Mouse (Mus musculus): Measurements from ENCODE around the gene Pth. TPM values are rescaled to one million over a fixed set of nuclear protein-coding genes. Genes with fewer than 3 reads are reported as not detected.

Gene Pth
- polyA plus RNA-seq, 1 experiment from 2014 or later, result not detected

DNA sequence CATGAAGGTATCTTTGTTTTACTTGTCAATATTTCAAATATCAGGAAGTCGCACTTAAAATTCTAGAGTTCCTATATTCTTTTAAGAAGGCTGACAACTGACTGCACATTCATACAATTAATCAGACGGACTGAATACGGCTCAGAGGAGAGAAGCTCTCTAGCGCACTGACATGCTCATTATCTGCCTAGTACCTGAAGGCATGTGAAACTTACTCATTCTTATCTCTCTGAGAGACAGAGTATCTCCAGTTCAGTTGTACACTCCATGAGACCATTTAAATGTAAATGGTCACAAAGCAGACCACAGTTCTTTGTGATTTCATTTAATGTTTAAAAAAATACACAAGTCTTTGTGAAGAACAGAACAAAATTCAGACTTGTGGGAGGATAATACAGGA is 20.9 kb downstream of the Pth start:
- Histone ChIP-seq H3K9ac (ENCODE audit: low read depth, low read length) (no peak overlapping the region), H3K9me3 (replicated peaks; ENCODE audit: control insufficient read depth, low read length) (no peaks in the 10 kb centered on the region), H3K4me1 (ENCODE audit: control insufficient read depth, low read depth, low read length) (peaks cover 10% of the 10 kb centered on the region), H3K36me3 (ENCODE audit: control insufficient read depth, insufficient read depth) (no peaks in the 10 kb centered on the region), H3K4me2 (ENCODE audit: low read depth, low read length) (peak overlapping the region; percentile 14), H3K27ac (ENCODE audit: low read length) (no peak overlapping the region), H3K27me3 (ENCODE audit: control insufficient read depth, insufficient read depth, low read depth, low read length) (no peaks in the 10 kb centered on the region), H3K4me3 (ENCODE audit: low read depth, low read length) (no peak overlapping the region)
- ATAC-seq (ENCODE audit: low read depth), result no peak
- WGBS (ENCODE audit: insufficient replicate concordance), result 28% methylated on average over 4 of the region's 4 CpGs

GRCm38 (mm10) chr7:113349089-113349488 is 39.3 kb downstream of the Pth start:
- ATAC-seq (ENCODE audit: low read depth), result peak; percentile 62
- WGBS (ENCODE audit: insufficient replicate concordance), result 31% methylated on average over 1 of the region's 1 CpGs

GRCm38 (mm10) chr7:113347694-113348093 is 40.7 kb downstream of the Pth start:
- H3K4me2 ChIP-seq (ENCODE audit: low read depth, low read length), result no peak overlapping the region
- no peaks in the 10 kb centered on the region for H3K4me1 ChIP-seq (ENCODE audit: control insufficient read depth, low read depth, low read length)
- H3K9ac ChIP-seq (ENCODE audit: low read depth, low read length), result no peak overlapping the region
- no peaks in the 10 kb centered on the region for H3K27me3 ChIP-seq (ENCODE audit: control insufficient read depth, insufficient read depth, low read depth, low read length)
- H3K36me3 ChIP-seq (ENCODE audit: control insufficient read depth, insufficient read depth), result no peaks in the 10 kb centered on the region
- no peak overlapping the region for H3K27ac ChIP-seq (ENCODE audit: low read length)
- no peak for ATAC-seq (ENCODE audit: low read depth)
- no peaks in the 10 kb centered on the region for H3K9me3 ChIP-seq (replicated peaks; ENCODE audit: control insufficient read depth, low read length)
- H3K4me3 ChIP-seq (ENCODE audit: low read depth, low read length), result no peak overlapping the region
- WGBS (ENCODE audit: insufficient replicate concordance), result 91% methylated on average over 2 of the region's 2 CpGs

More at GRCm38 (mm10) chr7:113349089-113349488, 39.3 kb downstream of the Pth start:
- no peak overlapping the region for H3K4me3 ChIP-seq (ENCODE audit: low read depth, low read length)
- H3K27me3 ChIP-seq (ENCODE audit: control insufficient read depth, insufficient read depth, low read depth, low read length), result no peaks in the 10 kb centered on the region
- no peaks in the 10 kb centered on the region for H3K36me3 ChIP-seq (ENCODE audit: control insufficient read depth, insufficient read depth)
- no peak overlapping the region for H3K4me2 ChIP-seq (ENCODE audit: low read depth, low read length)
- no peaks in the 10 kb centered on the region for H3K9me3 ChIP-seq (replicated peaks; ENCODE audit: control insufficient read depth, low read length)
- H3K4me1 ChIP-seq (ENCODE audit: control insufficient read depth, low read depth, low read length), result no peaks in the 10 kb centered on the region
- H3K9ac ChIP-seq (ENCODE audit: low read depth, low read length), result no peak overlapping the region
- H3K27ac ChIP-seq (ENCODE audit: low read length), result no peak overlapping the region

DNA sequence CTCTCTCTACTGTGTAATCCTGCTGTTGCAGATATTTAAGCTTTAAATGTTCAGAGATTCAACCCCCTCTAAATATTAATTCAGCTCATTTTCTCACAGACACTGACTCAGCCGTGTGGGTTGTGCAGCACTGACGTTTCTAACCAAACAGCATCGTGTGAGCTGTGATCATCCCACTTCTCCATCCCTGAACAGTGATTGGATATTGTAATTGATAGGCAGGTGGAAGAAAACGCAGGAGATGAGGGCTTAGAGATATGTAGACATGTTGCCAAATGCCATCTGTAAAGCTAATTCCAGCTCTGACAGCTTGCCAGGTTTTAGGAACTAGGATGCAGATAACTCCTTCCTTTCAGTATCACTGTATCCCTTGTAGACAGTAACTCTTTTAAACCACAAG is 41.1 kb downstream of the Pth start:
- no peak for ATAC-seq (ENCODE audit: low read depth)
- Histone ChIP-seq H3K36me3 (ENCODE audit: control insufficient read depth, insufficient read depth) (no peaks in the 10 kb centered on the region), H3K4me2 (ENCODE audit: low read depth, low read length) (no peak overlapping the region), H3K9me3 (replicated peaks; ENCODE audit: control insufficient read depth, low read length) (no peaks in the 10 kb centered on the region), H3K27ac (ENCODE audit: low read length) (no peak overlapping the region), H3K4me1 (ENCODE audit: control insufficient read depth, low read depth, low read length) (no peaks in the 10 kb centered on the region), H3K27me3 (ENCODE audit: control insufficient read depth, insufficient read depth, low read depth, low read length) (no peaks in the 10 kb centered on the region), H3K9ac (ENCODE audit: low read depth, low read length) (no peak overlapping the region), H3K4me3 (ENCODE audit: low read depth, low read length) (no peak overlapping the region)
- WGBS (ENCODE audit: insufficient replicate concordance), result 56% methylated on average over 4 of the region's 4 CpGs

Other genes starting within 250 kb of the Pth start
- 8.4 and 9.7 TPM in 2 replicates for gene Arntl, start 181.1 kb downstream of the Pth start, polyA plus RNA-seq (2015; fragmentation: Nextera tagmentation; extraction: Ambion mirVana)
- gene Btbd10, start 19.2 kb downstream of the Pth start, polyA plus RNA-seq (2015; fragmentation: Nextera tagmentation; extraction: Ambion mirVana), result 6.0 and 6.9 TPM in 2 replicates
- 20.4 and 25.1 TPM in 2 replicates for gene Far1, start 125.3 kb upstream of the Pth start, polyA plus RNA-seq (2015; fragmentation: Nextera tagmentation; extraction: Ambion mirVana)